Mouse (Mus musculus): ENCODE measurements around the gene Blvrb. TPM values are rescaled to one million over a fixed set of nuclear protein-coding genes. Genes with fewer than 3 reads are reported as not detected.

Gene Blvrb
- total RNA-seq, 2 experiments from 2014 or later, result 36.3 to 44.5 TPM

- peak; percentile 88 for DNase-seq
These were observed 1.6 kb downstream of the Blvrb start for GRCm38 (mm10) chr7:27449256-27449862.

- DNase-seq, result no peak
These were observed 3.6 kb downstream of the Blvrb start for GRCm38 (mm10) chr7:27451359-27451758.

- no peak for DNase-seq
These were observed 4.5 kb downstream of the Blvrb start for GRCm38 (mm10) chr7:27452206-27452770.

GRCm38 (mm10) chr7:27454461-27455121, 6.8 kb downstream of the Blvrb start:
- no peak for DNase-seq

GRCm38 (mm10) chr7:27455273-27455672, 7.5 kb downstream of the Blvrb start:
- no peak for DNase-seq

- no peak for DNase-seq
These were observed 10.8 kb downstream of the Blvrb start for GRCm38 (mm10) chr7:27458614-27459013.

GRCm38 (mm10) chr7:27459640-27460039, 11.9 kb downstream of the Blvrb start:
- no peak for DNase-seq

- DNase-seq, result no peak
These were observed 12.7 kb downstream of the Blvrb start for GRCm38 (mm10) chr7:27460477-27460876.

- no peak for DNase-seq
These were observed 19.9 kb downstream of the Blvrb start for GRCm38 (mm10) chr7:27467648-27468047.

GRCm38 (mm10) chr7:27471390-27472120, 23.8 kb downstream of the Blvrb start:
- DNase-seq, result no peak

GRCm38 (mm10) chr7:27472596-27472995, 24.8 kb downstream of the Blvrb start:
- DNase-seq, result no peak

GRCm38 (mm10) chr7:27473156-27473834, 25.5 kb downstream of the Blvrb start, which contains the start of gene Sertad3:
TSS of gene Sertad3 (plus strand) at chr7:27473768.
- peak; percentile 100 for DNase-seq

- DNase-seq, result no peak
These were observed 26.2 kb downstream of the Blvrb start for GRCm38 (mm10) chr7:27473835-27474489.

- peak; percentile 99 for DNase-seq
These were observed 26.7 kb downstream of the Blvrb start for GRCm38 (mm10) chr7:27474490-27474954.

- no peak for DNase-seq
These were observed 27.8 kb downstream of the Blvrb start for GRCm38 (mm10) chr7:27475596-27475995.

- DNase-seq, result peak; percentile 36
These were observed 28.4 kb downstream of the Blvrb start for GRCm38 (mm10) chr7:27476098-27476635.

- no peak for DNase-seq
These were observed 30.8 kb downstream of the Blvrb start for GRCm38 (mm10) chr7:27478561-27478960.

- DNase-seq, result no peak
These were observed 32.0 kb downstream of the Blvrb start for GRCm38 (mm10) chr7:27479750-27480149.

GRCm38 (mm10) chr7:27480506-27480905, 32.7 kb downstream of the Blvrb start:
- DNase-seq, result no peak

- DNase-seq, result no peak
These were observed 33.3 kb downstream of the Blvrb start for GRCm38 (mm10) chr7:27480927-27481626.

GRCm38 (mm10) chr7:27481627-27481969, 33.8 kb downstream of the Blvrb start:
- peak; percentile 92 for DNase-seq

Data from heart, postnatal 4 days (tissue).